Mouse (Mus musculus): ENCODE measurements around the gene Inca1. TPM values are rescaled to one million over a fixed set of nuclear protein-coding genes. Genes with fewer than 3 reads are reported as not detected.
A peak's percentile ranks its signal among the peaks of the same experiment; 100 is the strongest.

The Inca1 gene
- total RNA-seq, 2 experiments from 2014 or later, result 1.8 to 2.2 TPM

- no peak for DNase-seq (ENCODE audit: low spot score in 2 of 2)
Observed at GRCm38 (mm10) chr11:70701984-70702733, 2.2 kb upstream of the Inca1 start.

- DNase-seq (ENCODE audit: low spot score in 2 of 2), result peak in 1 of 2 experiments; percentile 20
Observed at GRCm38 (mm10) chr11:70701221-70701955, 1.4 kb upstream of the Inca1 start.

- peak; percentile 38 to 53 for DNase-seq (ENCODE audit: low spot score in 2 of 2)
Observed at GRCm38 (mm10) chr11:70700613-70701012, 658 bp upstream of the Inca1 start.

DNA sequence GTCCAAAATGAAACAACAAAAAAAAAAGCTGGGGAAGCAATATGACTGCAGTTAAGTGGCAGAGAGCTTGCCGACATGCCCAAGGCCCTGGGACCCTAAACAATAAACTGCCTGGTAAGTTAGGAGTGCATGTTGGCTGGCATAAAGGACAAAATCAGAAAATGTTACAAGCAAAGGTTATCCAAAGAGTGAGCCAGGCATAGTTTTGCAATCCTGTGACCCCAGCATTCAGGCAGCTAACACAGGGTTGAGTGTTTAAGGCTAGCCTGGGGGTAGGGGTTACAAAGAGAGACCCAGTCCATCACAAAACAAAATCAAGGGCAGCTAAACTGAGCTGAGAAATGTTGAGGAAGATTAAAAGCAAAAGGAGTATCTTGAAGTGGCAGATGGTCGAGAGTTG lies 904 bp downstream of the Inca1 start:
- DNase-seq (ENCODE audit: low spot score in 2 of 2), result no peak

GRCm38 (mm10) chr11:70697376-70697775 lies 2.6 kb downstream of the Inca1 start:
- DNase-seq (ENCODE audit: low spot score in 2 of 2), result no peak

DNA sequence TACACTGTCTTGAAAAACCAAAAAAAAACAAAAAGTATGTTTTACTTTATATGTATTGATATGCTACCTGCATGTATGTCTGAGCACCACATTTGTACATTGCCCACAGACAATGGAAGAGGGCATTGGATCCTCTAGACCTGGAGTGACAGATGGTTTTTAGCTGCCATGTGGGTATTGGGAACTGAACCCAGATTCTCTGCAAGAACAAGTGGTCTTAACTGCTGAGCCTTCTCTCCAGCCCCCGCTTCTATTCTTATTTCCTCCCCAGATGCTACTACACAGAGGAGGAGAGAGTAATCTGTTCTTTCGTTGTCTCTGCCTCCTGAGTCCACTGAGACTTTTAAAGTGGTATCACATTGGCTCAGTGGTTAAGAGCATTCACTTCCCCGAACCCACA lies 6.5 kb downstream of the Inca1 start:
- DNase-seq (ENCODE audit: low spot score in 2 of 2), result no peak

DNA sequence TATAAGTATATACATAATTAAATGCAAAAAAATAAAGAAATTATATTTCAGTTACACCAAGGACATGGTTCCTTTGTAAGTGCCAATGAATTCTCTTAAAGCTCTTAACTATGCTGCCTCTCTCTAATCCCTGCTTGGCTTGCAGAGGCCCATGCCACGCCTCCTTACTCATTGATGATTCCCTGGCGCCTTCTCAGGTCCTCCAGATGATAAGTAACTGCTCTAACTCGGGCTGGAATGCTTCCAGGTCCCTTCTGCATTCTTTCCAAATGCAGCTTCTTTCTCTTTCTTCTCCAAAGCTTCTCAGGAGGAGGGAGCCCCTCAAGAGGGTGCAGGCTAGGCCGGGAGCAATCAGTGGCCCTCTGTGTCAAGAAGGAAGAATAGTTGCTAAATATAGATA lies 10.4 kb downstream of the Inca1 start:
- no peak for DNase-seq (ENCODE audit: low spot score in 2 of 2)

- no peak for DNase-seq (ENCODE audit: low spot score in 2 of 2)
Observed at GRCm38 (mm10) chr11:70688372-70688771, 11.6 kb downstream of the Inca1 start.

DNA sequence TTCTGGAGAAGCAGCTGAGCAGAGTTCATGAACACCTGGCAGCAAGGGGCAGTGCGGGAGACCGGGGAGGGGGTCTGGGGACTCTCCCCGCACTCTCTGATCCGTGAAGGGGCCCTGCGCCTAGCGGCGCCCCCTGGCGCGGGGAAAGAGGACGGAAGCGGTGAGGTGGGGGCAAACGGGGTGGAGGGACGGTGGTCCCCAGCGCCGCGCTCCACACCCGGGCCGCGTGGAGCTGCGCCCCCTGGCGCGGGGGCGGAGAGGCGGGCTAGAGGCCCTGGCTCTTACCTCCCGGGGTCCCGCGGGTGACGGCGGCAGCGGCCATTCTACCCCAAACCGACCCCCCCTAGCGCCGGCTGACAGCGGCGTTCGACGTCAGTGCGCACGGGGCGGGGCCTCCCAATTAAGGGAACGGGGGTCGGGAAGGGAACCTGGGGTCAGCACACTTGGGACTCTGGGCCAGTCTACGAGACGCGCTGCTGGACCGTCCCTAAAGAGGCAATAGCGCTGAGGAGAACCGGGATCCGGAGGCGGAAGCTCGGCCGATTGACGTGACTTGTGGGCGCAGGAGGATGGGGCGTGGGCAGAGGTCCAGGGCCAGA lies 12.3 kb downstream of the Inca1 start, which contains the start of gene Camta2:
Camta2 (minus strand) TSS at position 505 of the 599 bp plus-strand sequence.
- DNase-seq (ENCODE audit: low spot score in 2 of 2), result peak; percentile 86 to 88

DNA sequence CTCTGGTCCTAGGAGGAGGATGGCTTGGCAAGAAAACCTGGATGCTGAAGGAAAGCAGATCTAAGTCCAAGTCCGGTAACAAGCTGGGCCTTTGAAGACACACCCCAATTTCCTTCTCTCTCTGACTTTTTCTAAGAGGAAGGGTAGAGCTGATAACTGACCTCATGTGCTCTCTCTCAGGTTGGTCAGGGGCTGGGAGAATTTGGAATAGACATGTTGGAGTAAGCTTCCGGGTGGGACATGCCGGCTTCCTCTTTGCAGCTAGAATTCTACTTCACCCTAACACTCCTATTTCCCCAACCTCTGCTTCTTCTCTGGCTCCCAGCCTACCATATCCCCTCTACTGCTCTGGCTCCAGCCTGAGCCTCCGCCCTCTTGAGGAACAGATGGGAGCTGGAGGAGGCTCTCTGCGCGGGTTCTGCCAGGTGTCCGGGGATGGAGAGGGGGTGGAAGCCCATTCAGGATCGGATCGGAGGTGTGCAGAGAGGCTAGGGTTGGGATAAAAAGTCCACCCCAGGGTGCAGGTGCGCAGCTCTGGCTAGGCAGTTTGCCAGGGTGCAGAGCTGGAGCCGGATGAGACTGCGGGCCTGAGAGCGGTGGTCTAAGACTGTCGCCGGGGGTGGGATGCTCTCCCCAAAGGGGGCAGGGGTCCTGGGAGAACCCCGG lies 12.9 kb downstream of the Inca1 start:
- peak; percentile 71 to 82 for DNase-seq (ENCODE audit: low spot score in 2 of 2)

DNA sequence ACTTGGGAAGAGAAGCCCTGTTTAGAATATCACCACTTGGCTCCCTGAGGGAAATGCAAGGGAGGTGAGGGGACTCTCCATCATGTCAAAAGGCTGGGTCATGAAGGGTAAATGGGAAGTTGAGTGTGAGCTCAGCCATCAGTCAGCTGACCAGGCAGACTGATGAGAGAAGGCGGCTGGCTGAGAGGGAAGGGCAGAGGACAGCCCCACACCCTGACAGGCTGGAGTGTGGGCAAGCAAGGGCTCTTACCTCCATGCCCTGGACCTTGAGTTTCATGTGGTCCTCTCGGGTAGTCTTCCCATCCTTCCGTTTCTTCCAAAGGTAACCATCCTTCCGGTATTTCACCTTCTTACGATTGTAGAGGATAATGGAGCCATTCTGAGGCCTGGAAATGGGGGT lies 16.3 kb downstream of the Inca1 start:
- no peak for DNase-seq (ENCODE audit: low spot score in 2 of 2)

DNA sequence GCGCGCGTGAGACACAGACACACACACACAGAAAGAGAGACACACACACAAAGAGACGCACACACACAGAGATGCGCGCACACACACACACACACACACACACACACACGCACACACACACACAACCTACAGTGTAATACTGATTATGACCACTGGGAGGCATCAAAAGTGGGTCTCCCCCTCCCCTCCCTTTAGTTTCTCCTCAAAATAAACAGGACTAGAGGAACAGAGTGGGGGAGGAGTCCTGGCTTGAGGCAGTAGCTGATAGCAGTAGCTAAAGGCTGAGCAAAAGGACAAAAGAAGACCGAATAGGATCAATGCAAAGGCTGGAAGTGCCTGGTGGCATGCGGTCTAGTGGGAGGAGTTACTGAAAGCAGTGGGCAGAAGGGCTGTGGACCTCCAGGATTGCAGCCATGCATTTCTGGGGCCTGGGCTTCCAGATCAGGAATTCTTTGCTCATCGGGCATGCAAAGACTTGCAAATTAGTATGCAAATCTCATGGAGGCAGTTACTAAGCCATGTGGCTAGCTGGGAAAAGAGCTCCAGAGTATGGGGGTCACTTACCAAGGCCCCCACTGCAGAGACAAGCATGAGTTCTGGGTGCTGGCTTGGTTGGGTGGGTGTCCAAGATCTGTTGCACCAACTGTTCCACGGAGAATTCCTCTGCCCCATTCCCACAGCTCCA lies 17.9 kb downstream of the Inca1 start:
- DNase-seq (ENCODE audit: low spot score in 2 of 2), result no peak

- no peak for DNase-seq (ENCODE audit: low spot score in 2 of 2)
Observed at GRCm38 (mm10) chr11:70681170-70681569, 18.8 kb downstream of the Inca1 start.

- DNase-seq (ENCODE audit: low spot score in 2 of 2), result no peak
Observed at GRCm38 (mm10) chr11:70679894-70680293, 20.1 kb downstream of the Inca1 start.

DNA sequence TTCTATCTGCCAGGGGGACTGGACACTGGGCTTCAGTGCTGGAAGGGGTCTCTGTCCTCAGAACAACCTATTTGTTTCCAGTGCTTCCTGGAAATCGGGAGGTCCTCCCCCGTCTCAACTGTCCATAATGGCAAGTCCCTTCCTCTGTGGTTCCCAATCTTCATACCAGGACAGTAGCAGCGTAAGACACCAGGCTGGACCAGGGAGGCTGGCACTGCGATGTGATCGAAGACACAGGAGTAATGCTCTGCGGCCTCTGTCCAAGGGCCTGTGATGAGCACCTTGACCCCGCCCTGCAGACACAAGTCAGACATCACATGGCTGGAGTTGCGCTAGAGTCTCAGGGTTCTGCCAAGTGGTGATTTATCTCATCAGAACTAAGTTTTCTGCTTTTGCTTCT lies 20.6 kb downstream of the Inca1 start:
- DNase-seq (ENCODE audit: low spot score in 2 of 2), result no peak

GRCm38 (mm10) chr11:70678576-70678975 lies 21.4 kb downstream of the Inca1 start:
- DNase-seq (ENCODE audit: low spot score in 2 of 2), result no peak

DNA sequence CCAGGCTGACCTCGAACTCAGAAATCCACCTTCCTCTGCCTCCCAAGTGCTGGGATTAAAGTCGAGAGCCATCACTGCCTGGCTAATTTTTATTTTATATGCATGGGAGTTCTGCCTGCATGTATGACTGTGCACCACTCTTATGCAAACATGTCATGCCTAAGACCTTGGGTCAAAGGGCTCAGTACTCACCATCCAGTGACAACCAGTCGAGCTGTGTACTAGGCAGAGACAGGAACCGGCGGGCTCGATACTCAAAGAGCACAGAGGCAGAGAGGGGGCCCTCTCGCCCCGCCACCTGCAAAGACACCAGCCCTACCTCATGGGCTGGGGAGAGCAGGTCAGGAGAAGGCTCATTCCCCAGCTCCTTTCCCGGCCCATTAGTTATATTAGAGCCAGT lies 21.9 kb downstream of the Inca1 start:
- DNase-seq (ENCODE audit: low spot score in 2 of 2), result no peak

DNA sequence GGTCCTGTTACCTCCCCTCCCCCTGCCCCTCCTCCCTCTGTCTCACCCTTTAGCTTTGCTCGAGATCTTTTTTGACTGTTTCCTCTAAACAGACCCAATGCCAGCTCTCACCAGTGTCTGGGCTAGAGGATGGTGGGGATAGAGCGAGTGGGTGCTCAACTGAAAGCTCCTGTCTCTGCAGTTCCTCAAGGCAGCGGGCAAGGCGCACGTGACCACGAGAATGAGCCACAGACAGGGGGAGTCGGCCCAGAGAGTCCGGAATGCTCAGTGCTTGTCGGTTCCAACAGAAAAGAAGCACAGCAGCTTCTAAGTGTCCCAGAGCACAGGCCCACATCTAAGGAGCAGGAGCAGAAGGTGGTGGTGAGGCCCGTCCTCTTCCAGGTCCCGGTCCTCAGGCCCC lies 25.5 kb downstream of the Inca1 start:
- DNase-seq (ENCODE audit: low spot score in 2 of 2), result no peak

- DNase-seq (ENCODE audit: low spot score in 2 of 2), result no peak
Observed at GRCm38 (mm10) chr11:70674014-70674413, 25.9 kb downstream of the Inca1 start.

DNA sequence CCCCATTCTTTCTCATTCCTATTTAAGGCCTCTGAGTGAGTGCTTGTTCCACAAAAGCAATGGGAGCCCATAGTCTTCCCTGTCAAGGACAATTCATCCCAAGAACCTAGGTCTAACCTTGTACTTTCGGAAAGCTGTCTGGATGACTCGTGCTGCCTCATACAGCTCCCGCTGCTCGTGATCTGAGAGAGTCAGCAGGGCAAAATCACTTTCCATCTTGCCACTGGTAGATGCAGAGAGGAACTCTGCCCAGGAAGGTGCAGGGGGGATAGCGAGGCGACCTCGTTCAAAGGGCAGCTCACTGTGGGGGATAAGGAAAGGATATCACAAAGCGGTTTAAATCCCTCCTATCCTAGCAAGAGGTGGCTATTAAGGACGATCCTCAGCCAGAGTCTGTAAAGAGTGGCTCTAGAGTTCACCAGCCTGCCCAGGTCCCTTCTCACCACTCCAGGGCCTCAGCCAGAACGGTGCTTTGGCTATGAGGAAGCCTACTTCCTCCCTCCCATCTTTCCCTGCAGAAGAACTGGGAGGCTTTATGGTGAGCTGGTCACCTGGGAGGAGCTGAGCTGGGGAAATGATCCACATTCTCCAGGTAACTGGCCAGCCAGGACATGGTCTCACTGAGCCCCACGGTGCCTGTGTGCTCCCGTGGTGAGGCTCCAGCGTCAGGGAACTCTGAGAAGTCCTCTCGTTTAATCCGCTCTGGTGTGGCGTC lies 28.5 kb downstream of the Inca1 start:
- DNase-seq (ENCODE audit: low spot score in 2 of 2), result no peak
